Mouse (Mus musculus): ENCODE data around the gene Slc22a13. TPM values are rescaled to one million over a fixed set of nuclear protein-coding genes. Genes with fewer than 3 reads are reported as not detected.

Gene Slc22a13
- polyA plus RNA-seq, 1 experiment: not detected

- TF ChIP-seq CEBPB (IDR thresholded peaks at IDR 0.05; ENCODE audit: insufficient read depth, poor library complexity, severe bottlenecking) (no peak), TCF12 (IDR thresholded peaks at IDR 0.05; ENCODE audit: insufficient read depth, poor library complexity, severe bottlenecking) (no peak), MYOG (IDR thresholded peaks at IDR 0.05; ENCODE audit: control insufficient read depth in 1 of 3, insufficient read depth in 1 of 3, insufficient read length in 2 of 3, low read depth in 2 of 3) (no peak), E2F4 (IDR thresholded peaks at IDR 0.05; ENCODE audit: insufficient read depth) (no peak), REST (IDR thresholded peaks at IDR 0.05; ENCODE audit: insufficient read depth, insufficient read length) (no peak), USF1 (IDR thresholded peaks at IDR 0.05; ENCODE audit: low read depth) (no peak), SRF (IDR thresholded peaks at IDR 0.05; ENCODE audit: control insufficient read depth, insufficient read length, low read depth) (no peak), TCF3 (IDR thresholded peaks at IDR 0.05; ENCODE audit: insufficient read length, low read depth) (no peak), MYOD1 (IDR thresholded peaks at IDR 0.05; ENCODE audit: control insufficient read depth in 1 of 3, insufficient read length in 2 of 3, low read depth in 2 of 3) (no peak)
- Histone ChIP-seq H3ac (ENCODE audit: control insufficient read depth, insufficient read length) (no peak overlapping the region), H3K27me3 (ENCODE audit: control insufficient read depth, insufficient read depth, insufficient read length) (no peaks in the 10 kb centered on the region), H3K4me2 (ENCODE audit: low read depth) (no peak overlapping the region), H3K79me2 (ENCODE audit: control insufficient read depth, insufficient read depth) (no peaks in the 10 kb centered on the region), H3K4me3 (no peak overlapping the region), H3K36me3 (ENCODE audit: control insufficient read depth, insufficient read depth) (no peaks in the 10 kb centered on the region)
These were observed 5.7 kb upstream of the Slc22a13 start for GRCm38 (mm10) chr9:119214601-119215000.

DNA sequence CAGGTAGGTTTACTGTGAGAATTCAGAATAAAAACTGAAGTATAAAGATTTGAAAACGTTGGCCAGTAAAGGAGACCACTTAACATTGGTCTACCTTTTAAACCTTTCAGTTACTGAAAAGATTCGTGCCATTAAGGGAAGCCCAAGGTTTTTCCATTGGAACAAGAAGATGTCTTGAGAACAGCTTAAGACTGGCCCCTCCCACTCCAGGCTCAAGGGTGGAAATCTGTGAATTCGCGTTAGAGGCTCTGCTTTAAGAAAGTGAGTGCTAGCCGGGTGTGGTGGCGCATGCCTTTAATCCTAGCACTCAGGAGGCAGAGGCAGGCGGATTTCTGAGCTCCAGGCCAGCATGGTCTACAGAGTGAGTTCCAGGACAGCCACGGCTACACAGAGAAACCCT, 4.1 kb upstream of the Slc22a13 start:
- Histone ChIP-seq H3ac (ENCODE audit: control insufficient read depth, insufficient read length) (no peak overlapping the region), H3K36me3 (ENCODE audit: control insufficient read depth, insufficient read depth) (no peaks in the 10 kb centered on the region)
- TF ChIP-seq MYOD1 (IDR thresholded peaks at IDR 0.05; ENCODE audit: control insufficient read depth in 1 of 3, insufficient read length in 2 of 3, low read depth in 2 of 3): no peak
- TF ChIP-seq TCF3 (IDR thresholded peaks at IDR 0.05; ENCODE audit: insufficient read length, low read depth): no peak
- TF ChIP-seq CEBPB (IDR thresholded peaks at IDR 0.05; ENCODE audit: insufficient read depth, poor library complexity, severe bottlenecking): no peak
- no peak for TF ChIP-seq TCF12 (IDR thresholded peaks at IDR 0.05; ENCODE audit: insufficient read depth, poor library complexity, severe bottlenecking)
- no peak for TF ChIP-seq USF1 (IDR thresholded peaks at IDR 0.05; ENCODE audit: low read depth)
- no peak for TF ChIP-seq MYOG (IDR thresholded peaks at IDR 0.05; ENCODE audit: control insufficient read depth in 1 of 3, insufficient read depth in 1 of 3, insufficient read length in 2 of 3, low read depth in 2 of 3)
- no peak for TF ChIP-seq POLR2A (IDR thresholded peaks at IDR 0.05; ENCODE audit: insufficient read length, low read depth)
- no peak for TF ChIP-seq E2F4 (IDR thresholded peaks at IDR 0.05; ENCODE audit: insufficient read depth)
- no peak for TF ChIP-seq SRF (IDR thresholded peaks at IDR 0.05; ENCODE audit: control insufficient read depth, insufficient read length, low read depth)
- no peak for TF ChIP-seq MAX (IDR thresholded peaks at IDR 0.05; ENCODE audit: low read depth)
- TF ChIP-seq REST (IDR thresholded peaks at IDR 0.05; ENCODE audit: insufficient read depth, insufficient read length): no peak
- TF ChIP-seq POLR2AphosphoS2 (IDR thresholded peaks at IDR 0.05; ENCODE audit: insufficient read length, low read depth): no peak

DNA sequence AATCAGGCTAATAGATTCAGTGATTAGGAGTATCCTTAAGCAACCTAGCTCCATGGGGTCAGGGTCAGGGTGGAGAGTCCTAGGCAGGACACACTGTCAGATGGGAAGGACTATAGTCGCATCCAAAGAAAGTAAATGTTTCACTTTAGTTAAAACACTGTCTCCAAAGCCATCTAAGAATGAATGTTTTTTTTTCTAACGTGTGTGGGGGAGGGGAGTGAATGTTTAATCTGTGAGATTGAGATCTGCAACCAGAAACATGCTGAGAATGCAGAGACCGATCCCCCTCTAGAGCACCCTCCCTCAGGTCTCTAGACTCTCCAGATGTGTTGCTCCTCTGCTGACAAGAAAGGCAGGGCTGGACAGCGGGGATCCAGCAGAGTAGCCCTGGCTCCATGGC, 1.8 kb downstream of the Slc22a13 start:
- TF ChIP-seq TCF12 (IDR thresholded peaks at IDR 0.05; ENCODE audit: insufficient read depth, poor library complexity, severe bottlenecking) (no peak), POLR2AphosphoS2 (IDR thresholded peaks at IDR 0.05; ENCODE audit: insufficient read length, low read depth) (no peak)
- Histone ChIP-seq H3K36me3 (ENCODE audit: control insufficient read depth, insufficient read depth) (no peaks in the 10 kb centered on the region), H3K4me2 (ENCODE audit: low read depth) (no peak overlapping the region), H3K4me3 (no peak overlapping the region), H3K27me3 (ENCODE audit: control insufficient read depth, insufficient read depth, insufficient read length) (no peaks in the 10 kb centered on the region), H3ac (ENCODE audit: control insufficient read depth, insufficient read length) (no peak overlapping the region), H3K79me2 (ENCODE audit: control insufficient read depth, insufficient read depth) (no peaks in the 10 kb centered on the region)

More for the DNA sequence above, 4.1 kb upstream of the Slc22a13 start:
- H3K4me3 ChIP-seq: no peak overlapping the region
- no peaks in the 10 kb centered on the region for H3K27me3 ChIP-seq (ENCODE audit: control insufficient read depth, insufficient read depth, insufficient read length)
- no peak overlapping the region for H3K4me2 ChIP-seq (ENCODE audit: low read depth)
- H3K79me2 ChIP-seq (ENCODE audit: control insufficient read depth, insufficient read depth): no peaks in the 10 kb centered on the region

GRCm38 (mm10) chr9:119206666-119207065, 2.2 kb downstream of the Slc22a13 start:
- TF ChIP-seq CEBPB (IDR thresholded peaks at IDR 0.05; ENCODE audit: insufficient read depth, poor library complexity, severe bottlenecking) (no peak), SRF (IDR thresholded peaks at IDR 0.05; ENCODE audit: control insufficient read depth, insufficient read length, low read depth) (no peak), TCF12 (IDR thresholded peaks at IDR 0.05; ENCODE audit: insufficient read depth, poor library complexity, severe bottlenecking) (no peak), E2F4 (IDR thresholded peaks at IDR 0.05; ENCODE audit: insufficient read depth) (no peak), MYOD1 (IDR thresholded peaks at IDR 0.05; ENCODE audit: control insufficient read depth in 1 of 3, insufficient read length in 2 of 3, low read depth in 2 of 3) (no peak), MAX (IDR thresholded peaks at IDR 0.05; ENCODE audit: low read depth) (no peak), REST (IDR thresholded peaks at IDR 0.05; ENCODE audit: insufficient read depth, insufficient read length) (no peak), POLR2A (IDR thresholded peaks at IDR 0.05; ENCODE audit: insufficient read length, low read depth) (no peak), TCF3 (IDR thresholded peaks at IDR 0.05; ENCODE audit: insufficient read length, low read depth) (no peak), POLR2AphosphoS2 (IDR thresholded peaks at IDR 0.05; ENCODE audit: insufficient read length, low read depth) (no peak), USF1 (IDR thresholded peaks at IDR 0.05; ENCODE audit: low read depth) (no peak), MYOG (IDR thresholded peaks at IDR 0.05; ENCODE audit: control insufficient read depth in 1 of 3, insufficient read depth in 1 of 3, insufficient read length in 2 of 3, low read depth in 2 of 3) (no peak)
- H3K27me3 ChIP-seq (ENCODE audit: control insufficient read depth, insufficient read depth, insufficient read length): no peaks in the 10 kb centered on the region
- H3K4me3 ChIP-seq: no peak overlapping the region
- no peak overlapping the region for H3K4me2 ChIP-seq (ENCODE audit: low read depth)
- no peaks in the 10 kb centered on the region for H3K36me3 ChIP-seq (ENCODE audit: control insufficient read depth, insufficient read depth)
- H3K79me2 ChIP-seq (ENCODE audit: control insufficient read depth, insufficient read depth): no peaks in the 10 kb centered on the region
- no peak overlapping the region for H3ac ChIP-seq (ENCODE audit: control insufficient read depth, insufficient read length)

- Histone ChIP-seq H3K79me2 (ENCODE audit: control insufficient read depth, insufficient read depth) (no peaks in the 10 kb centered on the region), H3K27me3 (ENCODE audit: control insufficient read depth, insufficient read depth, insufficient read length) (no peaks in the 10 kb centered on the region), H3ac (ENCODE audit: control insufficient read depth, insufficient read length) (no peak overlapping the region), H3K4me3 (no peak overlapping the region), H3K4me2 (ENCODE audit: low read depth) (no peak overlapping the region), H3K36me3 (ENCODE audit: control insufficient read depth, insufficient read depth) (no peaks in the 10 kb centered on the region)
- TF ChIP-seq TCF3 (IDR thresholded peaks at IDR 0.05; ENCODE audit: insufficient read length, low read depth) (no peak), POLR2AphosphoS2 (IDR thresholded peaks at IDR 0.05; ENCODE audit: insufficient read length, low read depth) (no peak), MYOD1 (IDR thresholded peaks at IDR 0.05; ENCODE audit: control insufficient read depth in 1 of 3, insufficient read length in 2 of 3, low read depth in 2 of 3) (no peak), MYOG (IDR thresholded peaks at IDR 0.05; ENCODE audit: control insufficient read depth in 1 of 3, insufficient read depth in 1 of 3, insufficient read length in 2 of 3, low read depth in 2 of 3) (no peak), POLR2A (IDR thresholded peaks at IDR 0.05; ENCODE audit: insufficient read length, low read depth) (no peak), SRF (IDR thresholded peaks at IDR 0.05; ENCODE audit: control insufficient read depth, insufficient read length, low read depth) (no peak), MAX (IDR thresholded peaks at IDR 0.05; ENCODE audit: low read depth) (no peak), E2F4 (IDR thresholded peaks at IDR 0.05; ENCODE audit: insufficient read depth) (no peak), CEBPB (IDR thresholded peaks at IDR 0.05; ENCODE audit: insufficient read depth, poor library complexity, severe bottlenecking) (no peak), REST (IDR thresholded peaks at IDR 0.05; ENCODE audit: insufficient read depth, insufficient read length) (no peak), TCF12 (IDR thresholded peaks at IDR 0.05; ENCODE audit: insufficient read depth, poor library complexity, severe bottlenecking) (no peak)
These were observed 3.1 kb downstream of the Slc22a13 start for GRCm38 (mm10) chr9:119205756-119206155.

All from myocyte (in vitro differentiated cells).